Mouse (Mus musculus) embryo, embryonic 10 days (tissue): ENCODE results near the gene Mylip.

Source experiments
- DNase-seq: peaks from one replicate; pipeline ENCODE4 v3.0.0-alpha.2; 2015; ENCODE audit warnings: low spot score

The Mylip gene

DNA sequence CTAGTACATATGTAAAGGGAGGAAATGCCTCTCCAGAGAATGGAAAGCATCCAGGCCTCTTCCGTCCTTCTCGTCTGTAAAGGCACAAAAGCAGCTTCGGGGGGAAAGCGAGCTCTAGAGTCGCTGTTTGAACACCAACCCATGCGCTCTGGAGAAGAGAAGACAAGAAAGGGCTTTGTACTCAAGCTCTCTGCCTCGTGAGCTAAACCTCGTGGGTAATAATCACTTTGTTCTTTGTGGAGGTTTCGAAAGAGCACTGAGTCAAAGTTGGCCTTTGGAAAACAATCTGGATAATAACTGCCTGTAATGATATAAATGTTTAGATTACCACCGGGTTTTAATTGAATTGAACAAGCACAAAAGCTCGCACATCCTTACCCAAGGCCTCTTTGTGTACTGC, 39.7 kb downstream of the Mylip start:
- DNase-seq = no peak

DNA sequence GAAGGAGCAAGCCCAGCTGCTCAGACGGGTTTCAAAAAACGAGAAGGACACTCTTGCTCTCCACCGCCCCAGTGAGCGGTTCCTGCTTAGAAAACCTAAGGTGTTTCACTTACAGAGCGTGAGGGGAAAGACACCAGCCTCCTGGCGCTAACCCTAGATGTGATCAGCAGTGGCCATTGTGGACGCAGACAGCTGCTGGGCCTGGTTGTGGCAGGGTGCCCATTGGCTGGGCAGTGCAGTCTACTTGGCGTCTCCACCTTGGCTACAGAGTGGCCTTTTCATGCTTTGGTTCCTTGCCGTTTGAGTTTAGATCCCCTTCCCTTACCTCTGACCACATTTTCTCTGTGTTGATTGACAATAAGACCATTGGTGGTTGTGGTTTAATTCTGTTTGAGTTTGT, 47.6 kb downstream of the Mylip start:
- DNase-seq = no peak

DNA sequence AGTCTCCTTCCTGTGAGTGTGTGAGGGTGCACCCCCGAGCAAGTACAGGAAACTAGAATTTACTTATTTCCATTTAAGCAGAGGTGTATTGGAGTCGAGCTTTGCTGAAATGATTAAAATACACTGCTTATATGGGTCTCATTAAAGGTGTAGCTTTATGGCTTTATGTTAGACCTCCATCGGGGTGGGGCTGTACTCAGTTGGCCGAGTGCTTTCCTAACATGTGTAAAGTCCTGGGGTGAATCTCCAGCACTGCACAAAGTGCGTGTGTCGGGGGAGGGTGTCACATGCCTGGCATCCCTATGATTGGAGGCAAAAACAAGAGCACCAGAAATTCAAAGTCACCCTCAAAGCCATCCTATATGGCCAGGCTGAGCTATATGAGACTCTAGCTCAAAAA, 49.3 kb downstream of the Mylip start:
- no peak for DNase-seq

DNA sequence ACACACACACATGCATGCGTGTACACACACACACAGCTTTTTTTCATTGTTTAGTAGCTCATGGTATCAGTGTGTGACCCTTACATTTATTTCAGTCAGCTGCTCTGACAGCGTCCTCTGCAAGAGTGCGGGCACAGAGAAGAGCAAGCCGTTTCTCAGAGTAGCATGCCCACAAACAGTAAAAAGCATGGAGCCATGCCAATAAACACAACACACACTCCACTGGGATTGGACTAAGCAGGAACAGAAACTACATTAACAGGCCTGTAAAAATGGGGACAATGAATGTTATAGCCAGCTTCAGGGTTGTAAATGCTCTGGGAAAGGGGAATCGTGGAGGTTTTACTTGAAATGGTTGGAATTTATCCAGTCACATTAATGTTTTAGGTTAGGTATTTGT, 50.7 kb downstream of the Mylip start:
- DNase-seq = no peak

DNA sequence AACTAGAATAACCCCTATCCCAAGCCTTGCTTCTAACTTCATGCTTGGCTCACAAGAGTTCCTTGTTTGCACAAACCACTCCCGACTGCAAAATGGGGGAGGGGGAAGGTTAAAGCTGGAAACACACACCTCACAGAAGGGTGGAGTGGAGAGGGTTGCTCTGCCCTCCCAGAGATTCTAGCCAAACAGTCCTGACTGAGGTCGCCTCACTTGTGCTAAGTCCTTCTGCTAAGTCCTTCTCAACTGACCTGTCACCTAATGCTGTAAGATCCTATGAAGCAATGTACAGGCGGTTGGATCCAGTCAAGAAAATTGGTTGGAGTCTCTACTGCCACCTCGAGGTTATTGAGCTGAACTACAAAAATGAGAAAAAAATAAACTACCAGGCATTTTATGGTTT, 52.9 kb downstream of the Mylip start:
- peak; percentile 56 for DNase-seq

DNA sequence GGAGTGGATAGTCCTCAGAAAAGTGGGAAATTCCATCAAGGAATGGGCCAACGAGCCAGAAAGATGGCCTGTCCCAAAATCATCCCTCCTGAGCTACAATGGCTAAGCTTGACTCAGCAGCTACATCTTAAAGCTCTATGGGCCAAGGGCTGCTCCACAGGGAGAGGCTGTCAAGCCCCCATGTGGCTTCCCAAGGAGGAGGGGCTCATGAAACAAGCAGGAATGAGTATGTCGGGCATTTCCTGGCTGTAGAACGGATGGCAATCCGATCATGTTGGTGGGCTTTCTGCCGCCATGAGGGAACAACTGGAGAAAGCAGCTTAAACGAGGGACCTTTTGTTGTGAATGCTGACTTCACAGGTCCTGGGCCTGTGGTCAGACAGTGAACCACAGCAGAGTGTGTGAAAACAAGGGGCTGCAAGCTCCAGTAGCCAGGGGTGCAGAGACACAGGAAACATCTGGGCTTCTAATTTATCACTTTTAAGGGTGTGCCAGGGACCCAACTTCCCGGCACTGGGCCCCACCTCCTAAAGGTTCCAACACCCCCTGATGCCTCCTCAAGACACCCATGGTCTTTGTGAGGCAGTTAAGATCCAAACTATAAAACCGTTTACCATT, 53.5 kb downstream of the Mylip start:
- DNase-seq = no peak

DNA sequence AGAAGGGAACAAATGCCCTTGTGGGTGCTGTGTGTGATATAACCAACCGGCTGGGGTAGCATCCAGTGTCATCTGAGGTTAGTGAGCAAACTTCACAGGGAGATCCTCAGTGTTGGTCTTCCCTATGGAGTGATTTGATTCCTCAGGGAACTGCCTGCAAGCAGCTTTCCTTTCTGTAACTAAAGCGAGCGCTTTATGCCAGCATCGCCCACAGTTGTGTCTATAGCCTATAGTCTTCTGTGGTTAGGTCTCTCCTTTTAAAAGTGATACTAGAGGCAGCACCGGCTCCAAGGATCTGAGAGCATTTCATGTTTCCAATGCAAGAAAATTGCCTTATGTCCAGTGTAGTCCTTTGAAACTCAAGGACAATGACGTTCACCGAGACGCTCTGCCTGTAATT, 54.7 kb downstream of the Mylip start:
- no peak for DNase-seq

DNA sequence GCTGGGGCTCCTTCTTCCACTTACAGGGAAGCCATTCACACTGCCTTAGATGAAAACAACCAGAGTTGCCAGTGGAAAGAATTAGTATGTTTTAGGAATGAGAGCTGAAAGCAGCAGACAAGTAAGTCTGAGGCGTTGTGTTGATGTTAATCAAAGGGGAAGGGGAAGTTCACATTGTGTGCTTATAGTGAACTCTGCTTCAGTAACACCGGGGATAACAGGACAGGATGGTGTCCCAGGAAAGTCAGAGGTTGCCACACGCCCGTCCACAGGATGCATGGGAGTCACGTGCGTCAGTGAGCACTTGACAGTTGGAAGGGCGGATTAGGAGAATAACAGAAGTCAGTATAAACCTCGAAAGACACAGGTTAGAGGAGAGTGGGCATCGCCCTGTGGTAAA, 55.1 kb downstream of the Mylip start:
- no peak for DNase-seq

DNA sequence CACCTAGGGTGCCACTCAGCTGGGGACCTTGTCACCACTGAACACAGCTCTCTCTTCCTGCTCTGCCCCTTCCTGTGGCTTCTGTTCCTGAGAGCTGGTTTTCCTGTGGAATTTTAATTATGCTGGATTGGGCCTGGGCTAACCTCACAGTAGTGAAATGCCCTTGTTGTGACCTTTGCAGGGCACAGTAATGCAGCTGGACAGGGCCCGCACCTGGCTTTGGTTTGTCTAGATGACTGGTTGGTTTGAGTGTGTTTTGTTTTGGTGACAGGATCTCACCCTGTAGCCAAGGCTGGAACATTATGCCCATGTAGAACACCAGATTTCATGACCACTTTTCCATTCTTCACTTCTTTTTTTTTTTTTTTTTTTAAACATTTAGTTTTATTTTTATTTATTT, 57.1 kb downstream of the Mylip start:
- DNase-seq = peak; percentile 62

DNA sequence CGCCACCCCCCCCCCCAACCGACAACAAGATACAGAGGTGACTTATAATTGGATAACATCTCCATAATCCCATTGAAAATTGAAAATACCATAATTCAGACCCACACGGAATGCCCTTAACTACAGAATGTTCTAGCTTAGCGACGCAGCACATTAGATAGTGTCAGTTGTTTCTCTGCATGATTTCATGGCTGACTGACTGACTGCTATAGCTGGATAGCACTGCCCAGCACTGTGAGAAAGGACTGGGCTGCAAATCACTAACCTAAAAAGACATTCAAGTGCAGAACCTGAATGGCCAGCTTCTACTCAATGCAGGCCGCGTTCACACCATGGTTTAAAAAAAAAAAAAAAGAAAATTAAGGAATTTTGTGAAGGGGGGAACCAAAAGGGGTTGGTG, 62.9 kb downstream of the Mylip start:
- no peak for DNase-seq

DNA sequence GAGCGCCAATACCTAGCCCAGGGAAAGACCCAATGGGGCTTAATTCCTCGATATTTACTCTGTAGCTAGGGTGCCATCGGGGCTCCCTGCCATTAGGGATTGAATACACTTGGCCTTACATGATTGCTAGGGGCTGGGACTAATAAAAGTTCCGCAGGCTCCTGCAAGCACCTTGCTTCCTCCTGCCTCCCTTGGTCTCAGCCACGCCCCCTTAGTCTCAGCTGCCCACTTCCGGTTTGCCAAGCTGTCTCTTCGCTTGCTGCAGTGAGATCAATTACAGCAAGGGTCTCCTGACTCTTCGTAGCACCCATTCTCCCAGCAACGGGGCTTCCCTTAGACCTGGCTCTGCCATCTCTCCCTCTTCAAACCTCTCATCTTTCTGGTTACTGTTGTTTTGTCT, 63.5 kb downstream of the Mylip start:
- DNase-seq = no peak

DNA sequence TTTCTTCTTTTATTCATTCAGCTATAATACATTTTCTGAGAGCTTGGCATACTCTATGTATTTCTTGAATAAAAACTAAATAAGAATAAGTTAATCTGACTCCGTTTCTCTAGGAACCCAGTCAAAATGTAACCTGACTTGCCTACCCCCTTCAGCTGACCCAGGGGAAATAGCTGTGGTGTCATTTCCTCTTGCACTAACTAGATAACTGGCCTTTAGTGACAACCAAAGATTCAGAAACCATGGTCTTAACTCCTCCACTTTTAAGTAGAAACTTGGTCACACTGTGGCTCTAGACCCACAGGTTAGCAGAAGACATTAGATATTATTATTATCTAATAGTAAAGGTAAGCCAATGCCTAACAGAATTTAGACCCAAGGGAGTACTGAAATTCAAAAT, 64.5 kb downstream of the Mylip start:
- no peak for DNase-seq

DNA sequence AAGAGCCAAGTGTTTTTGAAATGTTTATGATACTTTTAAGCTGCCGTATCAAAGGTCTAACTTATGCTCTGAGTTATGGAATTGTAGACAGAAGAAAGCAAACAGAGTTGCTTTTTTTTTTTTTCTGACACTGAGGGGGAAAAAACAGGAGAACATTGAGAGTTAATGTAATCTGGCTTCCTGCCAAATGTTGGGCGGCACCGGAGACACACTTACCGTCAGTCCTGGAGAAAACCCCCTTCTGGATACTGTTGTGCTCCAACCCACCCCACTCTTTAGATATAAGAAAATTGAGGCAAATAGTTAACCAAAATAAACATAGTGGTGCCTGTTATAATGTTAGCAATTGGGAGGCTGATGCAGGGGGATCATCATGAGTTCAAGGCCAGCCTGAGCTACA, 65.1 kb downstream of the Mylip start:
- peak; percentile 35 for DNase-seq

DNA sequence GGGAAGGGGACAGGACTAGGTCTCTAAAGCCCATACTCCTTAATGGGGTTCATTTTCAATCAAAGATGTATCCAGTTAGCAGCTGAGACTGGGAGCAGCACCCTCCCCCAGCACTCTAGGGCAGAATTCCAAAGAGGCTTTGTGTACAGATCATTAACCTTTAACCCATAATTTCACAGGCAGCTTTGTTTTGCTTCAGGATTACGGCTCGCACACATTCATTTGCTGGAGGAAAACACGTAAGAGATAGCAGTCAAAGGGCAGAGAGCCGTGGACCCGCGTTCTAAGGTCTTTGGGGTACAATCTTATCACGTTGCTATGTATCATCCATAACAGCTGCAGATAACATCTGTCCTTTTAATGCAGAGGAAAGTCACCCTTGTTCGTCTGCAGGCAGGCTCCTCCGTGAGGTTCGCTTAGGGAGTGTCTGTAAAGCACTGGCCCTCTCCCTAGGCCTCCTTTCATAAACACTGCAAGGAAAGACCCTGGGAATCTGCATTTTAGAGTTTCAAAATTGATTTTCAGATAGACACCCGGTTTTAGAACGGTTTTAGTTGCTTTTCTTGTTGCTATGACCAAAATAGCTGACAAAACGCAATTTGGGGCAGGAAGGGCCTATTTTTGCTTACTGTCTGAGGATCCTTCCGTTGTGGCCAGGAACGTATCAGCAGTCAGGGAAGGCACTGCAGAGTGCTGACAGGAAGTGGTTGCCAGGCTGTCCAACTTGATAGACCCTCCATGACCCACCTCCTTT, 65.7 kb downstream of the Mylip start:
- DNase-seq = peak; percentile 74

DNA sequence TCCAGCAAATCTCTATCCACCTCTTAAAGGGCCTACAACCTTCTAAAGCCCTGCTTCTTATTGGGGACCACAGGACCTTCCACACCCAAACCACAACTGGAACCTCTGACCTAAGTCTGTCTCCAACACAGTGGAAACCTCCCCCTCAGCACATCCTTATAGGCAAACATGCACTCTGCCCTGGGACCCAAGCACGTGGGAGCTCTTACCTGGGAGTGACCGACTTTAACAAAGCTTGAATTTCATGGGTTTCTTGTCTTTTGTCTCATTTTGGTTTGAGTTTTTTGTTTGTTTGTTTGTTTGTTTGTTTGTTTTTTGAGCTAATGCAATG, 66.3 kb downstream of the Mylip start:
- DNase-seq = no peak

DNA sequence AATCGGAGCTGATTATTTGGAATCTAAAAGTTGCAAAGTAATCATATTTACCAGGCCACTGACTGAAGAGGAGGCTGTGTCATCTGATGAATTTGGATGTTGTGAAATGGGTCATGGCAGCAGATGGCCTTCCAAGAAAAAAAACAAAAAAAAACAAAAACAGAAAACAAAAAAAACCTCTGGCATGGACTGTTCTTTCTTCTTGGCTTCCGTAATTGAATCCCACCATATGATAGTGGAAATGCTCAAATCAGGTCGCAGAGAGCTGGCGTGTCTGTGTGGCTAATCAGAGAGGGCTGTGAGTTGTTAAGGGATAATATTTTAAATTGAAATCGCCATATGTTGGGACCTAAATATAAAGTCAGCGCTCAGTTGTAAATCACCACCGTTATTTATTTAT, 67.9 kb downstream of the Mylip start:
- DNase-seq = no peak

DNA sequence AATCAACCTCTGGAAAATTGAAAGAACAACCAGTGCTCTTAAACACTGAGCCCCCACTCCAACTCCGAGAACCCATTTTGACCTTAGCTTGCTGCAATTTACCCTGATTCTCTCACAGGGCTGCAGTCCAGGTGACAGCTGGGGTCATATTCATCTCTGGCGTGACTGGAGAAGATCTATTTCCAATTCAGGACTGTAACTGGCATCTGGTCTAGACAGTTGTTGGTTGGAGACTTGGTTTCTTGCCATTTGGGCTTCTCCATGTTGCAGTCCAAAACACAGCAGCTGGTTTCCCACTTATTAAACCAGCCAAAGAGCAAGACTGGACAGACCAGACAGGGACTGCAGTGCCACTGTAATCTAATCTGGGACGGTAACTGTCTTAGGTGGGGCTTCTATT, 70.6 kb downstream of the Mylip start:
- DNase-seq = no peak

DNA sequence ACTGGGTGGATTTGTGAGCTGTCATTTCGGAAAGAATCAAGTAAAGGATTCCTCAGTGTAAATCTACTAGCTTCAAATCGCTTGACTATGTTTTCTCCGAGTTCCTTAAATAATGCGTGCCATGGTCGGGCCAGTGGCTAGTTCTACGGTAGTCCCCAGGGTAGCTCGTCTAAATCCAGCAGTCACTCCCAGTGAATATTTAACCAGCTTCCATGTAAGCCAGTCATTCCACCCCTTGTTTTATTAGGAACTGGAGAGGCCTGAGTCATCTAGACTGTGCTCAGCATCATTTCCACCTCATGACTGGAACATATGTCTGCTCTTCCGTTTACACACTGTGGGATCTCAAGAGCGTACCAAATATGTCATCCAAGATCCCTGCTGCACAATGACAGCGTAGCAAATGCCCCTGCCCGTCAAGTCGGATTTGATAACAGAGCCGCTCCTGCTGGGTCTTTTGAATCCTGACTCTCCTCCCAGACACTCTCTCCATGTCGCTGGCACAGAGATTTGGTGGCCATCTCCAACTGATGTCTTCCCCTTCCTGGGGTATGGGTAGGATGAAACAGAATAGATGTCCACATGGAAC, 71.9 kb downstream of the Mylip start:
- no peak for DNase-seq
